Mouse (Mus musculus) limb, embryonic 11.5 days (tissue): Measurements from ENCODE around the gene Ficd. TPM values are rescaled to one million over a fixed set of nuclear protein-coding genes. Genes with fewer than 3 reads are reported as not detected.

Experiments
- ATAC-seq: fragments of 200-750 bp; cut with Nextera tagmentation; 2 replicates; pipeline ENCODE4 v1.8.0; 2017; ENCODE audit warnings: low read depth; ENCODE audit not compliant: insufficient number of reproducible peaks, low FRiP score, low TSS enrichment
- DNase-seq: peaks from one replicate; pipeline ENCODE4 v3.0.0-alpha.2; 2015; ENCODE audit warnings: low spot score
- H3K27ac ChIP-seq: fragments of 300-500 bp; sonication (generic); replicated peaks from 2 replicates; pipeline ENCODE4 v1.5.1; 2014; ENCODE audit warnings: low read depth, mild to moderate bottlenecking, low read length
- H3K27me3 ChIP-seq: fragments of 300-500 bp; sonication (generic); 2 replicates; pipeline ENCODE4 v1.6.1; 2014; ENCODE audit warnings: mild to moderate bottlenecking, low read length, mixed read lengths; ENCODE audit not compliant: control insufficient read depth, insufficient read depth
- H3K36me3 ChIP-seq: fragments of 300-500 bp; sonication (generic); 2 replicates; pipeline ENCODE4 v1.6.1; 2014; ENCODE audit warnings: mild to moderate bottlenecking, low read length, moderate library complexity, mixed read lengths; ENCODE audit not compliant: control insufficient read depth, insufficient read depth
- H3K4me1 ChIP-seq: fragments of 300-500 bp; sonication (generic); 2 replicates; pipeline ENCODE4 v1.6.1; 2014; ENCODE audit warnings: low read length, mixed read lengths; ENCODE audit not compliant: control insufficient read depth, insufficient read depth
- H3K4me2 ChIP-seq: fragments of 300-500 bp; sonication (generic); 2 replicates; pipeline ENCODE4 v1.6.1; 2014; ENCODE audit warnings: low read depth, mild to moderate bottlenecking, moderate library complexity; ENCODE audit not compliant: severe bottlenecking
- H3K4me3 ChIP-seq: fragments of 300-500 bp; sonication (generic); 2 replicates; pipeline ENCODE4 v1.5.1; 2014; ENCODE audit warnings: low read depth, low read length
- H3K9ac ChIP-seq: fragments of 300-500 bp; sonication (generic); 2 replicates; pipeline ENCODE4 v1.6.1; 2014; ENCODE audit warnings: mild to moderate bottlenecking, low read length
- H3K9me3 ChIP-seq: fragments of 300-500 bp; sonication (generic); 2 replicates; pipeline ENCODE4 v1.6.1; 2016; ENCODE audit warnings: low read length; ENCODE audit not compliant: control insufficient read depth
- WGBS: fragments of 180-500 bp; shearing (Covaris S2); extraction: QIAGEN DNeasy Blood & Tissue Kit; methylation state at CpG from one replicate; pipeline ENCODE4 v1.1.7; 2014; 5-methylcytosine and 5-hydroxymethylcytosine counted together
- polyA plus RNA-seq: library from polyadenylated mRNA; unstranded; fragments of >200 nt; fragmentation: Nextera tagmentation; extraction: Ambion mirVana; gene quantifications from 2 replicates; pipeline ENCODE4 v1.2.1, GENCODE M21; 2014

The Ficd gene
- polyA plus RNA-seq, 1 experiment from 2014 or later: 3.7 TPM

DNA sequence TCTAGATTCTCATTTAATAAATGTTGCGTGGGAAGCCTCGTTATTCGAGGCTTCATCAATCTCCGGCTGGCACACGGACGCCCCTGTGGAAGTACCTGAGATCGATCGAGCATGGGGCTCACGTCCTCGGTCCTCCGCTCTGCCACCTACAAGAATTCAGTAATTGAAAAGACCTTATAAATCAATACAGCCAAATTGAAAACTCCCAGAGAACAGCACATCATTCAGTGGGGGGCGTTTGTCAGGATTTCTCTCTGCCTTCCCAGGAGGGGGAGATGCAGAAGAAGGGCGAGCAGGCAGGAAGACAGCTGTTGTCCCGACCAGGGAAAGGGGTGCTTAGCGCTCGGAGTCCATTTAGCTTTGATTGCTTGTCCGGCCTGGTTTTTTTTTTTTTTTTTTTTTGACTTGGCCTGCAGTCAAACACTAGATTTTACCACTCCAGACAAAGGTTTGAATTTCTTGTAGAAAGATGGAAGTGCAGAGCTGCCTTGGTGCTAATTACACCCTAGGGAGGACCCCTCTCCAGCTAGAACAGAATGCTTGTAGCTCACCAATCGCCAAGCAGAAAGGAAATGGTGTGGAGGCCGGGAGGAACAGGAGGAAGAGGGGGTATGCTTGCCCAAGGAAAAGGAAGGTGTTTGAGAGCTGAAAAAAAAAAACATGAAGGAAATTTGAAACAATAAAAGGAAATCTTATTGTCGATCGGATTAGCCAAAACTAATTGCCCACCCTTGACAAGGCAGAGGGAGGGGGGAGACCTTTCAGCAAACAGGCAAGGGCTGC lies 31.6 kb upstream of the Ficd start:
- Histone ChIP-seq H3K4me2 (no peak overlapping the region), H3K9ac (no peak overlapping the region), H3K36me3 (no peaks in the 10 kb centered on the region), H3K27ac (no peak overlapping the region), H3K9me3 (no peaks in the 10 kb centered on the region), H3K4me3 (no peak overlapping the region), H3K4me1 (peaks cover 9% of the 10 kb centered on the region; the same call in 1 of the 2 replicates), H3K27me3 (no peaks in the 10 kb centered on the region)
- DNase-seq (no peak), ATAC-seq (no peak)
- WGBS: 52% methylated on average over 21 of the region's 21 CpGs

- Histone ChIP-seq H3K36me3 (no peaks in the 10 kb centered on the region), H3K4me1 (no peaks in the 10 kb centered on the region), H3K4me3 (no peak overlapping the region), H3K27me3 (no peaks in the 10 kb centered on the region), H3K9ac (no peak overlapping the region), H3K27ac (no peak overlapping the region), H3K4me2 (no peak overlapping the region), H3K9me3 (no peaks in the 10 kb centered on the region)
- no peak for DNase-seq
- WGBS: 77% methylated on average over 2 of the region's 2 CpGs
- ATAC-seq: no peak
These were observed 22.7 kb upstream of the Ficd start for GRCm38 (mm10) chr5:113712861-113713260.

- Histone ChIP-seq H3K36me3 (no peaks in the 10 kb centered on the region), H3K4me1 (no peaks in the 10 kb centered on the region), H3K9me3 (no peaks in the 10 kb centered on the region), H3K27me3 (no peaks in the 10 kb centered on the region), H3K4me2 (no peak overlapping the region), H3K4me3 (no peak overlapping the region), H3K27ac (no peak overlapping the region), H3K9ac (no peak overlapping the region)
- ATAC-seq (0 out of 2 replicates have a peak, but pooled peaks have one; percentile 51), DNase-seq (peak; percentile 82)
- 12% methylated on average over 12 of the region's 12 CpGs for WGBS
These were observed 18.8 kb upstream of the Ficd start for GRCm38 (mm10) chr5:113716581-113717388.

GRCm38 (mm10) chr5:113719221-113719661 lies 16.4 kb upstream of the Ficd start:
- H3K9me3 ChIP-seq: no peaks in the 10 kb centered on the region
- peaks cover 2% of the 10 kb centered on the region; the same call in 1 of the 2 replicates for H3K4me1 ChIP-seq
- H3K36me3 ChIP-seq: no peaks in the 10 kb centered on the region
- WGBS: 88% methylated on average over 8 of the region's 8 CpGs
- DNase-seq (no peak), ATAC-seq (no peak)
- H3K4me2 ChIP-seq: no peak overlapping the region
- no peaks in the 10 kb centered on the region for H3K27me3 ChIP-seq
- no peak overlapping the region for H3K4me3 ChIP-seq
- no peak overlapping the region for H3K9ac ChIP-seq
- no peak overlapping the region for H3K27ac ChIP-seq

DNA sequence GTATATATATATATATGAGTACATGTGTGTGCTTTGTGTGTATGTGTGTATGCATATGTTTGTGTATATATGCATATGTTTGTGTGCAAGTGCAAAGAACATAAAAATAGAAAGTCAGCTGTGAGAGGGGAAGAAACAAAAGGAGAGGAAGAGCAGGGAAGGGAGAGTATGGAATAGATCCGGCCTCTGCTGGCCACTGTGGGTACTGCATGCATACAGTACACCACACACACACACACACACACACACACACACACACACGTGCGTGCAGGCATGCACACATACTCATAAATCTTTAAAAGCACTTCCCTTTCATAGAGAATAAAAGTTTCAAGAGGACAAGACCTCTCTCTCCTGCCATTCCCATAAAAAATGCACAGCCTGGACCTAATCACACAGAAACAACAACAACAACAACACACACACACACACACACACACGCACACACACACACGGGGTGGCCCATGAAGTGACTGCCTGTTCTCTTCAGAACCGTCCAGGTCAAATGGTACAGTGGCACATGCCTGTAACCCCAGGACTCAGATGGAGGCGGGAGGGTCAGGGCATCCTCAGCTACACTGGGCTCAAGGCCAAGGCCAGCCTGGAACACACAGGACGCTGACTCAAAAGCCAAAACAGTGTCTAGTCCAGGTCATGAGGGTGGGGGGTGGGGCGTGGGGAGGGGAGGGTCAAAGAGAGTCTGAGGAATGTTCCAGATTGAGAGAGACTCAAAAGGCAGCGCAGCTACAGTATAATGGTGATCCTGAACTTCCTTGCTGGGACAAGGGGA lies 13.2 kb upstream of the Ficd start:
- no peak for DNase-seq
- ATAC-seq: no peak
- Histone ChIP-seq H3K4me3 (no peak overlapping the region), H3K4me1 (peaks cover 2% of the 10 kb centered on the region; the same call in 1 of the 2 replicates), H3K9ac (no peak overlapping the region), H3K27me3 (no peaks in the 10 kb centered on the region), H3K9me3 (no peaks in the 10 kb centered on the region), H3K36me3 (no peaks in the 10 kb centered on the region), H3K27ac (no peak overlapping the region), H3K4me2 (no peak overlapping the region)
- WGBS: 87% methylated on average over 10 of the region's 10 CpGs

GRCm38 (mm10) chr5:113723567-113724237 lies 11.9 kb upstream of the Ficd start:
- no peak overlapping the region for H3K27ac ChIP-seq
- peaks cover 2% of the 10 kb centered on the region; the same call in 1 of the 2 replicates for H3K4me1 ChIP-seq
- DNase-seq (no peak), ATAC-seq (no peak)
- H3K9ac ChIP-seq: no peak overlapping the region
- no peaks in the 10 kb centered on the region for H3K36me3 ChIP-seq
- no peaks in the 10 kb centered on the region for H3K9me3 ChIP-seq
- H3K27me3 ChIP-seq: no peaks in the 10 kb centered on the region
- WGBS: 37% methylated on average over 8 of the region's 8 CpGs
- no peak overlapping the region for H3K4me3 ChIP-seq
- H3K4me2 ChIP-seq: no peak overlapping the region

GRCm38 (mm10) chr5:113724446-113724845 lies 11.2 kb upstream of the Ficd start, which contains the start of gene 1700069L16Rik:
Gene 1700069L16Rik (minus strand): TSS chr5:113724772.
- H3K27ac ChIP-seq: no peak within 1 kb of the TSS
- no peak within 1 kb of the TSS for H3K4me2 ChIP-seq
- no peaks in the 10 kb centered on the region for H3K27me3 ChIP-seq
- DNase-seq: peak; percentile 95
- WGBS: 2% methylated on average over 15 of the region's 15 CpGs
- H3K36me3 ChIP-seq: no peaks in the 10 kb centered on the region
- no peaks in the 10 kb centered on the region for H3K9me3 ChIP-seq
- peaks cover 2% of the 10 kb centered on the region; the same call in 1 of the 2 replicates for H3K4me1 ChIP-seq
- no peak within 1 kb of the TSS for H3K4me3 ChIP-seq
- peak; percentile 67; the same call in 1 of the 2 replicates for ATAC-seq
- H3K9ac ChIP-seq: no peak within 1 kb of the TSS
